Mouse (Mus musculus) heart, embryonic 16.5 days (tissue): ENCODE data around the gene Clp1. TPM values are rescaled to one million over a fixed set of nuclear protein-coding genes. Genes with fewer than 3 reads are reported as not detected.

Experiments
- ATAC-seq: fragments of 200-750 bp; cut with Nextera tagmentation; replicated peaks from 2 replicates; pipeline ENCODE4 v1.8.0; 2017; ENCODE audit warnings: moderate number of reproducible peaks; ENCODE audit not compliant: insufficient read depth, low FRiP score; ENCODE audit errors: extremely low read depth
- H3K27ac ChIP-seq: fragments of 300-500 bp; sonication (generic); 2 replicates; pipeline ENCODE4 v1.5.1; 2014; ENCODE audit warnings: mild to moderate bottlenecking, low read length, control low read depth, moderate library complexity
- H3K27me3 ChIP-seq: fragments of 300-500 bp; sonication (generic); 2 replicates; pipeline ENCODE4 v1.6.1; 2014; ENCODE audit warnings: low read length, mixed read lengths; ENCODE audit not compliant: control insufficient read depth, insufficient read depth
- H3K36me3 ChIP-seq: fragments of 300-500 bp; sonication (generic); 2 replicates; pipeline ENCODE4 v1.6.1; 2014; ENCODE audit not compliant: control insufficient read depth, insufficient read depth
- H3K4me1 ChIP-seq: fragments of 300-500 bp; sonication (generic); 2 replicates; pipeline ENCODE4 v1.6.1; 2014; ENCODE audit warnings: low read length, mixed read lengths; ENCODE audit not compliant: control insufficient read depth, insufficient read depth
- H3K4me2 ChIP-seq: fragments of 300-500 bp; sonication (generic); 2 replicates; pipeline ENCODE4 v1.6.1; 2014; ENCODE audit warnings: low read depth, mild to moderate bottlenecking, control low read depth, low read length
- H3K4me3 ChIP-seq: fragments of 300-500 bp; sonication (generic); 2 replicates; pipeline ENCODE4 v1.5.1; 2014; ENCODE audit warnings: mild to moderate bottlenecking, control low read depth, low read length
- H3K9ac ChIP-seq: fragments of 300-500 bp; sonication (generic); 2 replicates; pipeline ENCODE4 v1.6.1; 2014; ENCODE audit warnings: low read length, control low read depth
- H3K9me3 ChIP-seq: fragments of 300-500 bp; sonication (generic); replicated peaks from 2 replicates; pipeline ENCODE4 v1.6.1; 2016; ENCODE audit warnings: low read length; ENCODE audit not compliant: control insufficient read depth
- WGBS: fragments of 180-500 bp; shearing (Covaris S2); extraction: QIAGEN DNeasy Blood & Tissue Kit; methylation state at CpG from one replicate; pipeline ENCODE4 v1.1.7; 2014; 5-methylcytosine and 5-hydroxymethylcytosine counted together
- polyA plus RNA-seq: library from polyadenylated mRNA; unstranded; fragments of >200 nt; fragmentation: Nextera tagmentation; extraction: Ambion mirVana; gene quantifications from 2 replicates; pipeline ENCODE4 v1.2.1, GENCODE M21; 2015

Clp1 gene
- polyA plus RNA-seq, 1 experiment from 2014 or later = 19.5 TPM

DNA sequence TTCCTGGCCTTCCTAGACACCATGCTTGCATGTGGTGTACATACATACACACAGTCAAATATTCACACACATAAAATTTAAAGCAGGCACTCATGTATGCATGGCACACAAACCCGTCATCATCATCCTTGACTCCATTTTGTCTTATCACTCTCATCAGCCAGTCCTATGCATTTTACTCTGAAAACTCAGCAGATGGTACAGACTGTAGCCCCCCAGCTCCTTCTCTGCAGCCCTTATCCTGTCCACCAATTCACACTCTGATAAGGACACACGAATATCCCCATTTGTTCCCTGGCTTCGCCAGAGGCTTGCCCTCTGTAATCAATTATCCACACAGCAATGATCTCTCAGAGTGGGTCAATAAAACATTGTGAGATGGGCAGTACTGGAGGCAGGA, 6.0 kb downstream of the Clp1 start:
- H3K4me2 ChIP-seq = no peak overlapping the region
- WGBS = 72% methylated on average over 3 of the region's 3 CpGs
- no peak for ATAC-seq
- peaks cover 19% of the 10 kb centered on the region for H3K4me1 ChIP-seq
- H3K36me3 ChIP-seq = peaks cover 23% of the 10 kb centered on the region
- H3K27ac ChIP-seq = no peak overlapping the region
- no peak overlapping the region for H3K9ac ChIP-seq
- H3K9me3 ChIP-seq = no peaks in the 10 kb centered on the region
- H3K4me3 ChIP-seq = no peak overlapping the region
- no peaks in the 10 kb centered on the region for H3K27me3 ChIP-seq

DNA sequence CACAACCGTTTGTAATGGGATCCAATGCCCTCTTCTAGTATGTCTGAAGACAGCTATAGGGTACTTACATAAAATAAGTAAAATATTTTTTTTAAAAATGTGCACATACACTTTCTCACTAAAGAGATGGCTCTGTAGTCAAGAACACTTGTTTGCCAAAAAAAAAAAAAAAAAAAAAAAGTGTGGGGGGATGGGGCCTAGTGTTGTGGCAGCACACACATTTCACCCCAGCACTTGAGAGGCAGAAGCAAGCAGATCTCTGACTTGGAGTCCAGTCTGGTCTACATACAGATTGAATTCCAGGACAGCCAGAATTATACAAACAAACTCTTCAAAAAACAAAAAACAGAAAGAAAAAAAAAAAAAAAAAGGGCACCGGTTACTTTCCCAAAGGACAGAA, 6.4 kb downstream of the Clp1 start:
- WGBS = 95% methylated on average over 2 of the region's 2 CpGs
- H3K4me2 ChIP-seq = no peak overlapping the region
- no peaks in the 10 kb centered on the region for H3K27me3 ChIP-seq
- H3K36me3 ChIP-seq = peaks cover 23% of the 10 kb centered on the region
- H3K9ac ChIP-seq = no peak overlapping the region
- no peak for ATAC-seq
- H3K27ac ChIP-seq = no peak overlapping the region
- peaks cover 14% of the 10 kb centered on the region for H3K4me1 ChIP-seq
- no peaks in the 10 kb centered on the region for H3K9me3 ChIP-seq
- H3K4me3 ChIP-seq = no peak overlapping the region

DNA sequence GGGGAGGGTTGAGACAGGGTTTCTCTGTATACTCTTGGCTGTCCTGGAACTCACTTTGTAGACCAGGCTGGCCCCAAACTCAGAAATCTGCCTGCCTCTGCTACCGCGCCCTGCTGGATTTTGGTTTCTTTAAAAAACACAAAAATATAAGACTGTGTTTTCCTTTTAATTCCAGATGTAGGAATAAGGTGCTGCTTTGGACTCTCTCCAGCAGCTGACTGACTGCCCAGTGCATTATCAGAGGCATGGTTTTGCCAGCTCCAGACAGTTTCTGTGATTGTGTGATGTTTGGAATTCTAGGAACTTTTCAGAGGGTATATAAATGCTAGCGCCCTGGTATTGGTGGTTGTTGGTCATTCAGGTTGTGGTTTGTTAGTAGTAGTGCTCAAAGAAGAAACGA, 9.8 kb downstream of the Clp1 start:
- H3K27ac ChIP-seq = no peak overlapping the region
- whole genome bisulfite sequencing = 89% methylated on average over 4 of the region's 4 CpGs
- no peaks in the 10 kb centered on the region for H3K27me3 ChIP-seq
- H3K4me3 ChIP-seq = no peak overlapping the region
- no peaks in the 10 kb centered on the region for H3K9me3 ChIP-seq
- peaks cover 20% of the 10 kb centered on the region for H3K4me1 ChIP-seq
- no peak overlapping the region for H3K9ac ChIP-seq
- ATAC-seq = no peak
- no peak overlapping the region for H3K4me2 ChIP-seq
- H3K36me3 ChIP-seq = 0 out of 2 replicates have a peak, but pooled peaks cover 3% of the 10 kb centered on the region

DNA sequence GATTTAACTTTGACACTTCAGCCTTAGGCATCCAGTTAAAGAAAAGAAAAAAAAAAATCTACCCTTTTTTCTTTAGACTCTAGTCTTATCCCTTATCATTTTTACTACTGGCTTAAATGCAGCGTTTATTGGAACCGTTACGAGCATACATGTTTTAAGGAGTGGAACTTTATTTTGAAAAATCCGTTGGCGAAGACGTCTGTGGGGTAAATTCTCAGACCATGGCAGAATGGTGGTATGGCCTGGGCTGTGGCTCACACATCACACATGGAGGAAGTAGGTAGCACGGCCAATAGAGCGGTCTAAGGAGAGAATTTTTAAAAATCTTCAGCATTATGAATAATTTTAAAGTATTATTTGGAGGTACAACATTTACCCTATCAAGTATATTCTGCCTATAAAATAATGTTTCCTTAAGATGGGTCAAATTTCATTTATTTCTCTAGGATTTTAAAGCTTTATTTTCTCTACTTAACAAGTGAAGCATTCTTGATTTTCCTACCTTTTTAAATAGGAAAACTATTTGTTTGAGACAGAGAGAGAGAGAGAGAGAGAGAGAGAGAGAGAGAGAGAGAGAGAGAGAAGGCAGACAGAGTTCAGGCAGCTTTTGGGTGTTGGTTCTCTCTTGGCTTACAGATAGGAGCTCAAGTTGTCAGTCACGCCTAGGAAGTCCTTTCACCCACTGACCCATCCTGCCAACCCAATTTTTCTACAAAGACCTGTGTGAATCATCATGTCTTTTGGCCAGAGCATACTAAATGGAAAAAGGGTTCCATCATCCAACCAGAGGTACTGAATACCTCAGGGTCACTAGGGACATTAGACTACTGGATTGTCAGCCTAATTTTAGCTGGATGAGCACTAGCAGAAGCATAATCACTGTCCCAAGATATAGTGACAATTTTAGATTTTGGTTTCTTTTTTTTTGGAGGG, 10.5 kb downstream of the Clp1 start:
- ATAC-seq = no peak
- Histone ChIP-seq H3K36me3 (0 out of 2 replicates have a peak, but pooled peaks cover 3% of the 10 kb centered on the region), H3K27me3 (no peaks in the 10 kb centered on the region), H3K4me3 (peak overlapping the region; percentile 95), H3K9me3 (no peaks in the 10 kb centered on the region), H3K9ac (peak overlapping the region; percentile 79), H3K27ac (peak overlapping the region; percentile 99), H3K4me2 (peak overlapping the region; percentile 61), H3K4me1 (peaks cover 23% of the 10 kb centered on the region)
- 22% methylated on average over 9 of the region's 9 CpGs for WGBS

DNA sequence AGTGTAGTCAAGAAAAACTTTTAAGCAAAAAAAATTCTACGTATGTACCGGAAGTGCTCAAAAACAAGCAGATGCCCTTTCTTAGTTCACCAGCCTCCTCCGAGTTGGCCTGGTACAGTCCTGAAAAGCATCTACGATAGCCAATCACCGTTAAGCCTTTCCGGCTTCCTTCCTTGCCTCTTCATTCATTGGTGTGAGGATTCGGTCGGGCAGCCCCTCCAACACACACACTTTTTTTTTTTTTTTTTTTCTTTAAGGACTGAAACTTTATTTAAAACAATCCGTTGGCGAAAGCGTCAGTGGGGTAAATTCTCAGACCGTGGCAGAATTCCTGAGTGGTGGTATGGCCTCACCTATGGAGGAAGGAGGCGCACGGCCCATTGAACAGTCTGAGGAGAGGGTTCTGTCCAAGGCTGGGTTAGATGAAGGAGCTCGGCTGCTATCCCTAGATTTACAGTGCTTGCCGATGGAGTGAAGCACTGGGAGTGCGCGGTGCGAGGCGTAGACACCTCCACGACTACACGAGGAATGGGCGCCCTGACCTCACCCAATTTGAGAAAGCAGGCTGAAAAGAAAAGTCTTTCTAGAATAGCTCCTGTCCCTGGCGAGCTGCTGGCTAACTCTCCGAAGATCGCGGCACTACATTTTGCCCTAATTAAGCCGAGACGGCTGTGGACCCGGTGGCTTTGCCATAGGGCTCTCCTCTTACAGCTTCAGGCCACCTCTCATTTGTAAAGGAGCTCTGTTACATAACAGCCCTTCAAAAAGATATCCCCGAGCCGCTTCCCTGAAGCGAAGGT, 11.4 kb downstream of the Clp1 start:
- no peaks in the 10 kb centered on the region for H3K27me3 ChIP-seq
- WGBS = under 1% methylated on average over 33 of the region's 33 CpGs
- no peaks in the 10 kb centered on the region for H3K9me3 ChIP-seq
- H3K4me1 ChIP-seq = peaks cover 23% of the 10 kb centered on the region
- peak overlapping the region; percentile 61 for H3K4me2 ChIP-seq
- H3K9ac ChIP-seq = peak overlapping the region; percentile 79
- peaks cover under 1% of the 10 kb centered on the region; the same call in 1 of the 2 replicates for H3K36me3 ChIP-seq
- peak overlapping the region; percentile 95 for H3K4me3 ChIP-seq
- peak overlapping the region; percentile 99 for H3K27ac ChIP-seq
- peak; percentile 93 for ATAC-seq

DNA sequence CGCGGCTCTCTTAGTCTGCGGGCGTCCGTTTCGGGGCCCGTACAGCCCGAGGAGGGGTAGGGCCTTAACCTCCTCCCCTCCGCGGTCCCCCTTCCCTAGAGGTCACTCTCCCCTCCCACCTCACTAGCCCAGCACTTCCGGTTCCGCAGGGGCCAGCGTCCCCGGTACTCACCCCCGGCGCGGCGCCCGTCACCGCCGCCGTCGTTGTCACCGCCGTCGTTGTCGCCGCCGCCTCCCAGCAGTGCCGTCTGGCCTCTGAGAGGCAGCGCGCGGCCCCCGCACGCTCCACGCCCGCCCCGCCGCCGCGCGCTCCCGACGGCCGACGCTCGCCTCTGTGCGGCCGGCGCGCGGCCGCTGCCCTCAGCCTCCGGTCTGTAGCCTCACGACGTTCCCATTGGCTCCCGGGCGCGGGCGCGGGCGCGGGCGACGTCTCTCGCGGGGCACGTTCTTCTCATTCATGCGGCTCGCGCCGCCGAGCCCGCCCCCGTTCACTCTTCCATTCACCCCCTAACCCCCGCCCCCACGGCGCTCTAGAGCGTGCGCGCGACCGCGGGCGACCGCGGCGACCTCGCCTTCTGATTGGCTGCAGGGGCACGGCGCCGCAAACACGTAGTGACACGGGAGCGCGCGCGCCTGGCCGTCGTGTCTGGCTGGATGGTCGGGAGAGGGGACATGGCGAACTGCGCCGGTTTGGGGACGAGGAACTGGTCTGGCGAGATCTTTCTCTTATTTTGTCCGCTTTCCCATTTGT, 12.2 kb downstream of the Clp1 start, which contains the start of gene Zdhhc5:
TSS of gene Zdhhc5 (minus strand) at position 370 of the 751 bp plus-strand sequence.
- Histone ChIP-seq H3K4me1 (peaks cover 23% of the 10 kb centered on the region), H3K27ac (peak within 1 kb of the TSS; percentile 99), H3K4me3 (peak within 1 kb of the TSS; percentile 95), H3K36me3 (peaks cover 8% of the 10 kb centered on the region), H3K4me2 (peak within 1 kb of the TSS; percentile 73), H3K9ac (peak within 1 kb of the TSS; percentile 99), H3K27me3 (no peaks in the 10 kb centered on the region), H3K9me3 (no peaks in the 10 kb centered on the region)
- peak; percentile 91 for ATAC-seq
- WGBS = under 1% methylated on average over 93 of the region's 107 CpGs

DNA sequence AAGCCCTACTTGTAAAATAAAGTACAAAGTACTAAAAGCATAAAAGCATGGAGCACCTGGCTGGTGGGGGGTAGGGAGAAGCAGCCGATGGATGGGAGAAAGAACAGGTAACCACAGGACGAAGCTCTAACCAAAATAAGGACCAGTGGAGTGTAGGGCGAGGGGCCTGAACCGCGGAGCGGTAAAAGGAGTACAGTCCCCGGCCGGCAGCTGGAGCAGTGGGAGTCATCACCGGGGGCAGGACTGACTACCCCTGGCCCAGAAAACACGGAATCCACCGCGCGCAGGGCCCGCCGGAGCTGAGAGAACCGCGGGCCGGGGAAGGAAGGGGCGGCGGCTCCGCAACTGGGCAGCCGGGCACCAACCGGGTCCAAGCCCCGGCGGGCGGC, 12.7 kb downstream of the Clp1 start:
- peak overlapping the region; percentile 99 for H3K27ac ChIP-seq
- peak overlapping the region; percentile 73 for H3K4me2 ChIP-seq
- H3K9ac ChIP-seq = peak overlapping the region; percentile 99
- 0% methylated on average over 26 of the region's 26 CpGs for WGBS
- peak overlapping the region; percentile 95 for H3K4me3 ChIP-seq
- no peak; the same call in 1 of the 2 replicates for ATAC-seq
- H3K4me1 ChIP-seq = peaks cover 23% of the 10 kb centered on the region
- no peaks in the 10 kb centered on the region for H3K9me3 ChIP-seq
- peaks cover 11% of the 10 kb centered on the region for H3K36me3 ChIP-seq
- H3K27me3 ChIP-seq = no peaks in the 10 kb centered on the region

DNA sequence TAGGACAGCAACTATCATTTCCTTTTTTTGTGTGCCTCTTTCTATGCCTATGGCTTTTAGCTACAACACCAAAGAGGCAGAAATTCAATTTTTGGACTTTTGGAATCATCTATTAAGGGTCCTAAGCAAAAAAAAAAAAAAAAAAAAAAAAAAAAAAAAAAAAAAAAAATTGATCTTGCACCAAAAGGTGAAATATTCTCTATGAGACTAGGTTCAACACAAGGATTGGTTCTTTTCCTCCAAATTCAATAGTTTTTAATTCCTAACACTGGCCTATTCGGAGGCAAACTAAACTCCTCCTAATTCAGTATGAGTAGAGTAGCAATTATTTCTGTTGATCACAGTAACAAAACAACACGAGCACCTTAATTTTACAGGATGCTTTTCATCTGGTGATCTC, 15.3 kb downstream of the Clp1 start:
- ATAC-seq = no peak
- Histone ChIP-seq H3K9ac (no peak overlapping the region), H3K9me3 (no peaks in the 10 kb centered on the region), H3K36me3 (peaks cover 11% of the 10 kb centered on the region), H3K27me3 (no peaks in the 10 kb centered on the region), H3K4me3 (no peak overlapping the region), H3K4me2 (no peak overlapping the region), H3K4me1 (peaks cover 18% of the 10 kb centered on the region), H3K27ac (no peak overlapping the region)
- 86% methylated on average over 2 of the region's 2 CpGs for WGBS
